Mouse (Mus musculus) layer of hippocampus, postnatal 10 days (tissue): ENCODE measurements around the gene Vdac1. TPM values are rescaled to one million over a fixed set of nuclear protein-coding genes. Genes with fewer than 3 reads are reported as not detected.
A peak's percentile ranks its signal among the peaks of the same experiment; 100 is the strongest.
"Not testable (repeated sequence)": the region's sequence is repeated elsewhere in the genome, so short reads cannot be mapped to it uniquely, and the experiment has no call there.

Experiments used
- DNase-seq, 2 experiments: peaks; one replicate each; pipeline ENCODE4 v3.0.0; 2021; ENCODE audit warnings: low spot score in 2 of 2
- total RNA-seq, 2 experiments: library from RNA; stranded (reverse); gene quantifications; 2 replicates each; pipeline ENCODE4 v1.2.3; 2021

Vdac1 gene
- total RNA-seq, 2 experiments from 2014 or later = 546 to 556 TPM

- peak; percentile 86 to 89 for DNase-seq
Observed at GRCm38 (mm10) chr11:52343162-52343561, 17.5 kb upstream of the Vdac1 start.

GRCm38 (mm10) chr11:52344991-52345777, 15.5 kb upstream of the Vdac1 start:
- no peak for DNase-seq

GRCm38 (mm10) chr11:52345939-52346634, 14.6 kb upstream of the Vdac1 start:
- peak; percentile 88 to 90 for DNase-seq

- peak; percentile 49 to 55 for DNase-seq
Observed at GRCm38 (mm10) chr11:52346635-52347005, 14.0 kb upstream of the Vdac1 start.

DNA sequence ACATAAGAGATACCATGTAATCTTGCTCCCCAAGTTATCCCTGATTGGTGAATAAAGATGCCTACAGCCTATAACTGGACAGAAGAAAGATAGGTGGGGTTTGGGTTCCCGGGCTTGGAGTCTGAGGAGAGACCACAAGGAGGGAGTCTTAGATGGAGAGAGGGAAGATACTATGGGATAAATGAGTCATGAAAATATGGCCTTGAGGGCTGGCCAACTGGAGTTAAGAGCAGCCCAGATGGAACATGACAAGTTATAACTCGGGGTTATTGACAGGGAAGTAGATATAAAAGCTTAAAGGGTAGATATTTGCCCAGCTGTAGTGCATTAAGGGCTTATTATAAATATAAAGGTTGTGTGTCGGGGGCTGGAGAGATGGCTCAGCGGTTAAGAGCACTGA, 12.5 kb upstream of the Vdac1 start:
- DNase-seq = no peak

- DNase-seq = no peak
Observed at GRCm38 (mm10) chr11:52348724-52349123, 11.9 kb upstream of the Vdac1 start.

- DNase-seq = no peak
Observed at GRCm38 (mm10) chr11:52350924-52351323, 9.7 kb upstream of the Vdac1 start.

- no peak for DNase-seq
Observed at GRCm38 (mm10) chr11:52352271-52352670, 8.4 kb upstream of the Vdac1 start.

GRCm38 (mm10) chr11:52354644-52355043, 6.0 kb upstream of the Vdac1 start:
- no peak for DNase-seq

- no peak for DNase-seq
Observed at GRCm38 (mm10) chr11:52355601-52356000, 5.1 kb upstream of the Vdac1 start.

DNA sequence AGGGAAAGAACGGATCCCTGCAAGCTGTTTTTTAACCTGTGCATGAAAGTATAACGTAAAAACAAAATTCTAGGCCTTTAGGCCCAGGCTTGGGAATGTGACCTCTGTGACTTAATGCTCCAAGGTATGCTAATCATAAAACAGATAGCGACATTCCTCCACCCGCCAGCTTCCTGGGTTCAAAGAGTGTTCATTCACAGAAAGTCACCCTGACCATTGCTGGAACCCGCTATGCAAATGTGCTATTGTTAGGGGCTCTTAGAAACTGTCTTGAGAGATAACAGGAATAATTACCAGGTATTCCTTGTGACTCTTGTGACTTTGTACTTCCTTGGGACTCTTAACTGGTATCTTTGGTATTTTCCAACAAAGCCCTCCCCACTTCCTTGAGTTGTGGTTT, 3.6 kb upstream of the Vdac1 start:
- not testable (repeated sequence) for DNase-seq

DNA sequence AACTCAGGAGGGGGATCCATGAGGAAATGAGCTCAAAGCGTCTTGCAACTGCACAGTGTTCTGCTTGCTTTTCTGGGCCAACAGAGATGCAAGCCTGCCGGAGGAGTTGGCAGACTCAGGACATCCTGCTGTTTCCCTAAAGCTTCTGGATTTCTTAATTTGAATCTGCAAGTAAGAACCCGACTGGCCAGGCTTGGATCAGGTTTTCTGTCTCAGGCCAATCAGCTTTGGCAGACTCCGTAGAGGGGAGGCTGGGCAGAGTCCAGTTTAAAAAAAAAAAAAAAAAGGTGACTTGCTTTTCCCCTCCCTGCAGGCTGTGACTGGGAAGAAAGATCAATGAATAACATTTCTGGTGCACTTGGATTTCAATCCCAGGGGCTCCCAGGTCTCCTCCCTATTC, 2.1 kb upstream of the Vdac1 start:
- DNase-seq = no peak

GRCm38 (mm10) chr11:52359686-52360470, 782 bp upstream of the Vdac1 start:
- DNase-seq = no peak

GRCm38 (mm10) chr11:52361287-52361921, 744 bp downstream of the Vdac1 start:
- DNase-seq = peak in 1 of 2 experiments; percentile 62

DNA sequence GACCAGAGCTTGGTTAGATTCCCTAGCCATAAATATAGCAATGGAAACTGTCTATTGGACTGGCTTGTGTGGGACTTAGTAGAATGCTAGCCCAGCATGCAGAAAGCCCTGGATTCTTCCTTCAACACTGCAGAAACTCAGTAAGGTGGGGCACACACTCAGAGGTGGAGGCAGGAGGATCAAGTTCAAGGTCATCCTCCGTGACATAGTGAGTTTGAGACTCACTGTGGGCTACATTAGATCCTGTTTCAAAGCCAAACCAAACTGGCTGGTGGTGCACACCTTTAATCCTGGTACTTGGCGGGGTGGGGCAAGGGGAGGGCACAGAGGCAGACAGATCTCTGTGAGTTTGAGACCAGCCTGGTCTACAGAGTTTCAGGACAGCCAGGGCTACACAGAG, 3.7 kb downstream of the Vdac1 start:
- DNase-seq = no peak

- DNase-seq = peak; percentile 45 to 53
Observed at GRCm38 (mm10) chr11:52365143-52365542, 4.5 kb downstream of the Vdac1 start.

GRCm38 (mm10) chr11:52366358-52366757, 5.7 kb downstream of the Vdac1 start:
- DNase-seq = no peak

GRCm38 (mm10) chr11:52368176-52368985, 7.7 kb downstream of the Vdac1 start:
- DNase-seq = no peak

DNA sequence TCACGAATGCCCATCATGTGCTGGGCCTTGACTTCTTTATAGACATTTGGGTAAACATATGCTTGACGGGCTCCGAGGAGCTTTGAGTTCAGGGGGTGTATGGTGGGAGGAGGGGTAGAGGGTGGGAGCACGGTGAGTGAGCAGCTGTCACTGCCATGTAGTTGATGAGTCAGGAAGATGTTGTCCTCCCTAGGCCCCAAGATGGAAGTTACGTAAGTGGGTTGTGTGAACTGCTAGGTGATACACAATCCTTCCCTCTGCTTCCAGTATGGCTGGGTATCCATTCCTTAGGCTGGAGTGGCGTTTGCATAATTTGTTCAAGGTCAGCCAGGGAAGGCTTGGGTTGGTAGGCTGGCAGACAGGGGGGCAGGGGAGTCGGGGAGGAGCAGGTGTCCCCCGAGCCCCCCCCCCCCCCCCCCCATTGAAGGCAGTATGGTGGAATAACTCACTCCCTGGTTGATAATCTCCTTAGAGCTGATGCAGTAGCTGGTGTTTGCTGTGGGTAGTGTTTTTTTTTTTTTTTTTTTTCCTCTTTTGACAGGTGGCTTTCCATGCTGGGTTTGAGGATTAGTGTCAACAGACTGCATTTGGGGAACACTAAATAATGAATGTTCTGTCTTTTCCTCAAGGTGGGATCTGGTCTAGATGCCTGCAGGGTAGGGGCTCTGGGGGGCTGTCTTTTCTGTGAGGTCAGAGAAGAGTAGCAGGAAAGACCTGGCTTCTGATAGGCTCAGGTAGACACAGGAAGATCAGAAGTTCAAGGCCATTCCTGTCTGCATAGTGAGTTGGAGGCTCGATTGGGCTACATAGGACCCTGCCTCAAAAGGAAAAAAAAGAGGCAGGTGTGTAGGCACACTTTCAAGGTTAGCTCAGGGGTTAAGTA, 8.8 kb downstream of the Vdac1 start:
- no peak for DNase-seq

GRCm38 (mm10) chr11:52370135-52370452, 9.4 kb downstream of the Vdac1 start:
- no peak for DNase-seq
